Mouse (Mus musculus): ENCODE results near the gene AU040320. TPM values are rescaled to one million over a fixed set of nuclear protein-coding genes. Genes with fewer than 3 reads are reported as not detected.

AU040320 gene
- total RNA-seq, 2 experiments from 2014 or later: 60.9 to 61.3 TPM

DNA sequence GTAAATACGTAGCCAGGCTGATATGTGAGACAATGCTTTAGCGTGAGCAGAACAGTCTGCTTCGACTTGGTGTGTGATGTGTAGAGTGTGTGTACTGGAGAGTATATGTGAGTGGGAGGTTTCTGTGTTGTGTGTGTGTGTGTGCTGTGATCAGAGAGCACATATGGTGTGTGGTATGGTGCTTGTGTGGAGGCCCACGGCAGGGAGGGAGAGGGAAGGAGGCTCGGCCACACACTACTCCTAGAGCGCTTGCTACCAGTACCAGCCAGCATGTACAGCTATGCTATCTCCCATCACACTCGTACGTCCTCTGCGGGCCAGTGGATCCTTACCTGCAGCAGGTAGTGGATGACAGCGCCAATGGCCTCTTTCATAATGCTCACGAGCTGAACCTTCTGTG is 3.8 kb upstream of the AU040320 start:
- peak; percentile 36 to 75 for DNase-seq (ENCODE audit: low spot score in 2 of 2)

DNA sequence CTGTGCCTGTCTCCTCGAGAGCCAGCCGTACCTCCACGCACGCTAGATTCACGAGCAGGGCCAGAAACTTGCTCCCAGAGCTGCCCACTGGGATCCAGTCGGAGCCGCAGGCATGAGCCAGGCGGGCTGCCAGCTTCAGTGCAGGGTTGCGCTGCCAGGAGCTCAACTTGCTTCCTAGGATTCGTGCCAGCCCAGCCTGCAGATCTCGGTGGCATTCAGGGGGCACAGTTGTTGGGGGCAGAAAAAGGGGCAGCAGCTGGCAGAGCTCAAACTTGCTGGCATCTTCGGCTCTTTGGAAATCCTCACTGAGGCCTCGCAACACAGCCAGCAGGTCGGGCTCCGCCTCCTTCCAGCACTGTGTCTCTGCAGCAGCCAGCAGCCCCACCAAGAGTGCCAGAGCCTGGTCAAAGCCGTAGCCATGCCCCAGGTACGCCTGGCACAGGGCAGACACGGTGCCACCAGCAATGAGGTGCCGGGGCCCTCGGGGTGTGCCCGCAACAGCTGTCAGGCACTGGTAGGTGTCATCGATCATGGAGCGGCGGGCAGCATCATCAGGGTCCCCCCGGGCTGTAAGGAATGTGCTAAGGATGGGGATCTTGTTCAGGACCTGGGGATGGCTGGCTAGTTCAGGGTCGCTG is 3.2 kb upstream of the AU040320 start:
- peak; percentile 73 to 85 for DNase-seq (ENCODE audit: low spot score in 2 of 2)

DNA sequence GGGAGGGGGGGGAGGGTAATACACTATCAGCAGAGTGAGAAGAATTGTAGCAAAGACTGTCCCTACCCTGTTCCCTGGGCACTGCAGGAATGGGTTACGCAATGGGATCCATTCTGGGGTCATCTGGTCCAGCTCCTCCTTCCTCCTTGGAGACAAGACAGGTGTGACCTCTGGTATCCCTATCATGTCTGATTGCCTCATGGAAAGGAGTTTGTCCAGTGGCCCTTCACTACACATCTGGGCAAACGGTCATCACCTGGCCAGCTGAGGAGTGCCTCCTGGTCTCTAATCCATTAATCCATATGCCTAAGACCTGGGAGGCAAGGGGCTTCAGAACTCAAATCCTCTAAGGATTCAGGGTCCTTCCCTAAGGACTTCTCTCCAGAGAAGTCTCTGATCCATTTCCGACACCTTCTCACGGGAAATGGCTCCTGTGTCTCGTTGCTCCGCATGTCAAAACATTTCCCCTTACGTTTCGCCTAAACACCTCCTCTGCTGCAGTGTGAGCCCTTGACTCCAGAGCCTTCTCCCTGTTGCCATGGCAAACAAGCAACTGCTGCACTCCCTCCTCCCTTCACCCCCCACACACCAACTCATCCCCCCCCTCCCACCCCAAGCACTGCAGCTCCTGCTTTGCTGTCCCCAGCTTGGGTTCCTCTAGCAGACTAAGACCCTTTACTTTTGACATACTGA is 2.3 kb upstream of the AU040320 start:
- peak in 1 of 2 experiments; percentile 59 for DNase-seq (ENCODE audit: low spot score in 2 of 2)

DNA sequence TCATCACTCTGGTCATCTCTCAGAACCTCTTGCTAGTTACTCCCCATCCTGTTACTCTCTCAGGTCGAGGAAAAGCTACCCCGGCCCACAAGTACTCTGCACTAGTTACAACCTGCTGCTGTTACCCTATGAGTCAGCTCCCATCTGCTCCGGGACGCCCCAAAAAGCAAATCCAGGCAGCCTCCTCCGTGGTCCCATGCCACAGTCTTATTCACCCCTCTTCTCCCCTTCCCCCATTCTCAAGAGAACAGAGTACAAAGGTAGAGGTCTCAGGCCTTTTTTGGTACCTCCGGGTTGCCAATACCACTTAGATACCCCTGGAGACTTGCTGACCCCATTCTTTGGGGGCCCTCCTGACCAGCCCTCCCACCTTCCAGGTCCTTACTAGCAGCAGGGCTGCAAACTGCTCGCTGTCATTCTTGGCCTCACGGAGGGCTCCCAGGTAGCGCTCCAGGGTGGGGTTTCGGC is 1.8 kb upstream of the AU040320 start:
- peak; percentile 54 to 83 for DNase-seq (ENCODE audit: low spot score in 2 of 2)

DNA sequence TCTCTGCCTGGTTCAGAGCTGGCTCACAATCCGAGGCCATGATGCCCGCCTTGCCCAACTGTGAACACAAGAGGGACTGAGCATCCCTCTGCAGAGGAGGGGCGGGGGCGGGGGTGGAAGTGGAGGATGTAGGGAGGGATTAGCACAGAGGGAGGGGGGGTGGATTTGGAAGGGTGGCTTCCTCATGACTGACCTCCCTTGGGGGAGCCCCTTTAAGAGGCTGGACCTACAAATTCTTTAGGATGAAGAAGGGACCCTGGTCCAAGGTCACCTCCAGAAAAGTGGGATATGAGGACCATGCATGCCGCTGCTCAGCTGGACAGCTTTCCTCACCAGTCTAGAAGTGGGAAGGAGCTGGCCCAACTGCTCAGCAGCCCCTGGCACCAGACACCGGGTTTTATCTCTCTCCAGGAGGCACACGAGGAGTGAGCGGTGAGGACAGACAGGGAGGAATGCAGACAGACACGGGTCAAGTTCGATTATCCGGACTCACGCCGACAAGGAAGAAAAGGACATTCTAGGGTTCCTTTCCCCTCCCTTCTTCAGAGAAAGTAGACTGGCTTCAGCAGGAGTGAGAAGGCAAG is 1.2 kb upstream of the AU040320 start:
- DNase-seq (ENCODE audit: low spot score in 2 of 2): peak in 1 of 2 experiments; percentile 69

DNA sequence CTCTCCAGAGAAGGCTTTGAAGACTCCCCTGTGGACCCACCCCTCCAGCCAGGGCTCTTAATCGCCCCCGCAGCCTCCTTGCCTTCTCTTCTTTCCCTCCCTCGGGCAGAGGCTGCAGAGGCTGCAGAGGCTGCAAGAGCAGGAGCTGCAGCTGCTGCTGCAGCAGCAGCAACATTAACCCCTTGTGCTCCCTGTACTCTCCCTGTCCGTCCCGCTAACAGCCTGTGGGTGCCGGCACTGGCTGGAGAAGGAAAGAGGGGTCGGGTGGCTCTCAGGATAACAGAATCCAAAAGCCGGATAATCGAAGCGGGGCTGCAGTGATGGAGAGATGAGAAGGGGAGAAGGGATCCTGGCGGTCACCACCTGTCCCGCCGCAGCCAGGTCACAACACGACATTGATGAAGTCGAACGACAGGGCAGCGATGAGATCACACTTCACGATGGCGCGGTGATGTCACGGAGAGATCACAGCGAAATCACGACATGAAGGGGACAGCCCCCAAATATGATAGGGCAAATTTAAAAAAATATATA is 669 bp upstream of the AU040320 start:
- no peak for DNase-seq (ENCODE audit: low spot score in 2 of 2)

DNA sequence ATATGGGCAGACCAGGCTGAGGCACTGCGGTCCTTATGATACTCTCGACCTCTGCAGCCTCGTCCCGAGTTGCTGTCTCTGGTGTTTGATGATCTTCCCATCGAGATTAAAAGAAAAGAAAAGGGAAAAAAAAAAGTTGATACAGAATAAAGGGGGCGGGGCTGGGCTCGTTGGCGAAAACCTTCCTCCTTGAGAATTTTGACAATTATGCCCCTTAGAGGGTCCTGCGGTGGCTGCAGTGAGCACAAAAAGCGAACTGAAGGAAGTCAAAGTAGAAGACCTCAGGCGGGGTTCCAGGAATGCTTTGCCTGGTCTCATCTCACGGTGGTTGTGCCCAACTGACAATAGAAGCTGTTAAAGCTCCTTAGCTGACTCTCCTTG is 877 bp downstream of the AU040320 start:
- no peak for DNase-seq (ENCODE audit: low spot score in 2 of 2)

DNA sequence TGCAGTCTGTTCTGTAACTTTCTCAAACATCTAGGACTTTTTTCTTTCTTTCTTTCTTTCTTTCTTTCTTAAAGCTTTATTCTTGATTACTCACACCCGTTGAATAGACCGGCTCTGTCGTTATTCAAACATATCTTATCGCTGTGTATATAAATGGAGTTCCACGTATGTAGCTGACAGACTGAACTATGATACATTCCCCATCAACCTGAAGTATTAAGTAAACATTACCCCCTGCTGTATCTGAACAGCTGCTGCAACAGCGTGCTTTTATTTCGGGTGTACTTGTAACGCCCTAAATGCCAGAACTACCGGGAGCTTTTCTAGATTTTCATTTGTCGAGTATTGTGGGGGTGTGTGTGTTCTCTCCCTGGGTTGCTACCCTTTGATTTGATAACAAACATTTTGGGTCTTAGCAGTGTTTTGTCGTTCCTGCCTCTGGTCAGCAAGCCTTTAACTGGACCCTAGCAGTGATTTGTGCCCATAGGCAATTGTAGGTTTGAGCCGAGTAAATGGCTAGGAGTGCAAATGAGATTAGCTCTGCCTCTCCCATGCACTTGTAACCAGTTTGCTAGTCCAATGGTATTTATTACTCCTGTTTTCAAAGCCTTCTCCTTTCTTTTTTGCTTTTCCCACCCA is 1.5 kb downstream of the AU040320 start:
- DNase-seq (ENCODE audit: low spot score in 2 of 2): no peak

DNA sequence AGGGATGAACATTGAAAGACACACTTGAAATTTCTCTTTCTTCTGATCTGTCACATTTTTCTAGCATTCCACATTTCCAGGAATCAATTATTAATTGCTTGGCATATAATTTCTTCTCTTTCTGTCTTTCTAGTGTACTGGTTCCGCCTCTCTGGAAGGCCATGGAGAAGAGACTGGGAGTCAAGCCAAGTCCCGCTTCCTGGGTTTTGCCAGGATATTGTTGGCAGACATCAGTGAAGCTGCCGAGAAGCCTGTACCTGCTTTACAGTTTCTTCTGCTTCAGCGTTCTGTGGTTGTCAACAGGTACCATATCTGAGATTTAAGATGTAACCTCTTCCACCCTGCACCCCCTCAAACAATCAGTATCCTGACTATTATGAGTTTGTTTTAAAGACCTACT is 3.4 kb downstream of the AU040320 start:
- peak in 1 of 2 experiments; percentile 80 for DNase-seq (ENCODE audit: low spot score in 2 of 2)

DNA sequence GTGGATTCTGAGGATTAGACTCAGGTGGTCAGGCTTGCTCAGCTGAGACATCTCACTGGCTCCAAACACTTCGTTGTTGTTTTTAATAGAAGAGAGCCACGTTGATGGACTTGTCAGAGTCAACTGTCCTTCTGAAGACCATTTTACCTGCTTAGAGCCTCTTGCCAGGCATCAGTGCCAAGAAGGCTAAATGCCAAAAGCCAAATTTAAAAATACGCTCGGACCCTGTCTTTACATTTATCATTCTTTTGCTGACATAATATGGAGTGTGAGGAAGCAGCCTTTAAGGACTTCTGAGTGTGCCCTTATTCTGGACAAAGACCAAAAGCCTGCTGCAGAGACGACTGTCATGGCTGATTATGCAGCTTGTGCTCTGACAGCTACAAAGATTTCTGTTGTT is 5.0 kb downstream of the AU040320 start:
- no peak for DNase-seq (ENCODE audit: low spot score in 2 of 2)

DNA sequence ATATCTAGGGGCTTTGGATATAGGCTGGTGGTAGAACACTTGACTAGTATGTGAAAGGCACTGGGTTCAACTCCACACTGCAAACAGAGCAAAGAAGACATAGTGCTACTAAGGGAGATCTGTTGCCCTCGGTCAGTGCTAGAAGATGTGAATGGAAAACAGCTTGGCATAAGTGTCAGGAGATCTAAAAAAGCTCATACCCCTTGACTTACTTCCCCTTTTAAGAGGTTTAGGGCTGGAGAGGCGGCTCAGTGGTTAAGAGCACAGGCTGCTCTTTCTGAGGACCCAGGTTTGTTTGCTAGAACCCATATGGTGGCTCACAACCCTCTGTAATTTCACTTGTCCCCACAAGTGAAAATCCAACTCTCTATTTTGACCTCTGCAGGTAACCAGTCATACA is 6.1 kb downstream of the AU040320 start:
- DNase-seq (ENCODE audit: low spot score in 2 of 2): no peak

DNA sequence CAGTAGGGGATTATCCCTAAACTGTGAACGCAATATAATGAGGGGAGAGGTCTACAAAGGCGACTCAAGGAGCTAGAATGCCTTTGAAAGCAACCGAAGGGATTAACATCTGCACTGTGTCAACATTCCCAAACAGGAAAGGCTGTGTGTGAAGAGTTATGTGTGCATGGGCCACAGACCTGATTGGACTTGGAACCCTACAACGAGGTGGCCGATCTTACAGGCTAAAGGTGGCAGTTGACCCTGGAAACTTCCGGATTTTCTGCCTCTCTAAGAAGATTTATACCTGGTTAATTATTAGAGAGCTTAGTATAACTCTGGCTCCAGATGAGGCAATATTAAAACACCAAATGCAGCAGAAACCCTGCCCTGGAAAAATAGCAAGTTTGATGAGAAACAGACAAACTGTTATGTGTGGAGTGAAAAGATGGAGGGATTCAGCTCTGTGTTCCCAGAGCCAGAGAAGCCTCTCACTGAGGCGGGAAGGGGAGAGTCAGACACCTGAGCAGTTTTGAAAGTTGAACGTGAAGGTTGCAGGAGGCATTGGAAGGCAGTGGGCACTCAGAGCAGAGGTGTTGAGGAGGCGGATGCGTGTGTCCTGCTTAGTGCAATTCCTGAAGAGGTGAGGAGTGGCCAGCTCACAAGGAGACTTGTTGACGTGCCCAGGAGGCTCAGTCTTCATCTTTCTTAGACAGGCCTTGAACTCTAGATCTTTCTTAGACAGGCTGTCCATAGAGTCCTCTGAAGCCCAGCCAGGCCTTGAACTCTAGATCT is 9.4 kb downstream of the AU040320 start:
- DNase-seq (ENCODE audit: low spot score in 2 of 2): no peak

DNA sequence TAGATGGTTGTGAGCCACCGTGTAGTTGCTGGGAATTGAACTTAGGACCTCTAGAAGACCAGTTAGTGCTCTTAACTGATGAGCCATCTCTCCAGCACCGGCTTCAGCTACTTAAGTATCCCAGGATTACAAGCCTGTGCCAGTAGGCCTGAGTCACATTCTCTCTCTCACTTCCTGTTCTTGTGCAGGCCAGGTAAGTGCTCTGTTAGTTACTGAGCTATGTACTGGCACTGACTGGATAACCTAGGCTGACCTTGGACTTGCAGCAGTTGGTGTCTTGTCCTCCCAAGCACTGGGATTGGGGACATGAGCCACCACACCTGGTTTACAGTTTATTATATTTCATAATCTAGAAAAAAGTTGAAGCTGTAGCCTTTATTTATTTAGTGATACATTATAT is 10.1 kb downstream of the AU040320 start:
- no peak for DNase-seq (ENCODE audit: low spot score in 2 of 2)

DNA sequence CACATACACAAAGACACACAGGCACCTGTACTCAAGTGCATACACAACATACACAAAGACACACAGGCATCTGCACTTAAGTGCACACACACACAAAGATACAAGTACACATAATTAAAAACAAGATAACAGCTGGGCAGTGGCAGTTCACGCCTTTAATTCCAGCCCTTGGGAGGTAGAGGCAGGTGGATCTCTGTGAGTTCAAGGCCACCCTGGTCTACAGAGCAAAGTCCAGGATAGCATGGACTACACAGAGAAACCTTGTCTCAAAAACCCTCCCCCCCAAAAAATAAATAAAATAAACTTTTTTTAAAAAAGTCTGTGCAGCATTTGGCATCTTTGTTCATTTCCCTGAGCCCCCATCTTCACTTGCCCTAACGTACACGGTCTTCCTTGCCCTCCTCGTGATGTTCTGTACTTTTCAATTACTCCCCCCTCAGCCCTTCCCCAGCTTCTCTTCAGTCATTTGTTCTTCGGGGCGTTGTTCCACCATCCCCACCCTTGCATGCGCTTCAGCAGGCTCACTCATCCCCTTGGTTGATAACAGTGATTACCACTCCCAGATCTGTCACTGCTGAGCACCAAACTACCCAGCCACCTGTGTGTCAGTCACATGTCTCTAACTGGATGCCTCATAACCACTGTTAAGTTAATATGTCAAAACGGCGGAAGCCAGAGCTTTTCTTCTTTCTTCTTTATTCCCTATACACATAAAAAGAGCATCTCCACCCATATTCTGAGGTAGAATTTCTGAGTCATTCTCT is 16.6 kb downstream of the AU040320 start:
- no peak for DNase-seq (ENCODE audit: low spot score in 2 of 2)

DNA sequence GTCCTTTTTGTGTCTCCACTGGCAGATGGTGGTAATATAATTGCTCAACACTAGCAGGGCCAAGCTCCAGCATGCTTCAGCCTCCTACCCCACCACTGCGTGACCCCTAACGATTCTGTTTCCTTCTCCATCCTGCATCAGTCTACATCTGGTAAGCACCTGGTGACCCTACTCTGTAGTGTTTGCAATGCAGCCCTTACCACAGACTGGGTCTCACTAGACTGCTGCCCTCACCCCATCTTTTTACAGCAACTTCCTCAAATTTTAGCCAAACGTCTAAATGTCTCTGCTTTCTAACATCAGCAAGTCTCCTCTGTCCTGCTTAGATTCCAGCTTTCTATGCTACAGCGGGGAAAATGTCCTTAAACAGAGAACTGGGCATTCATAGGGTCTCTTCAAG is 17.5 kb downstream of the AU040320 start:
- no peak for DNase-seq (ENCODE audit: low spot score in 2 of 2)

DNA sequence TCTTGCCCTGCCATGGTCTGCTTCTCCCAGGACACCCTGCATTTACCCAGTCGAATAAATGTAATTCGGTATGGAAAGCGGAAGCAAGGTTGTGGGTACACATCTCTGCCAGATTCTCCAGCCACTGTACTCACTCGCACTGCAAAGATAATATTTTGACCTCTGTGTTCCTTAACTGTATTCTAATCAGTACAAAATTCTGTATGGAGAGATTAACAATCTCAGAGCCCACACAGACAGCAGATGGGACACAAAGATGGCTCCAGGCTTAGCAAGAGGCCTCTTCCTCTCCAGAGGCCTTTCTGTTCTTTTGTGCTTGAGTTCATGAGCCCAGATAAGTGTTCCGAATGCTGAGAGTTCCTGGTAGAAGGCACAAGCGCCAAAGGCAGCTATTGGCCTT is 20.5 kb downstream of the AU040320 start:
- DNase-seq (ENCODE audit: low spot score in 2 of 2): no peak

DNA sequence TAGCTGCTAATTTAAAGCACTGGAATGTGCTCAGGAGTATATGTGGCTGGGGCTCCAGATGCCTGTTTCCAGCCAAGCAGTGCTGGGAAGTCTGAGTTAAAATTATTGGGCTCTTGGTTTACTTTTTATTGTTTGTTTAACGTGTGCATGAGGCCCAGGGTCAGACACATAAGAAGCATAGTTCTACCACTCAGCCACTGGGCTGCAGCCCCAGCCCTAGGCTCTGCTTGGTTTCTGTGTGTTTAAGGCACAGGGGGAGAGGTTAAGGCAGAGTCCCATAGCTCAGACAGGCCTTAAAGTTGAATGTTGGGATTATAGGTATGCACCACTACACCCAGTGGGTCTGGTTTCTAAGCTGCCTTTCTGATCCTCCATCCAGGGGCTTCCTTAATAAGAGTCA is 21.8 kb downstream of the AU040320 start:
- DNase-seq (ENCODE audit: low spot score in 2 of 2): no peak

DNA sequence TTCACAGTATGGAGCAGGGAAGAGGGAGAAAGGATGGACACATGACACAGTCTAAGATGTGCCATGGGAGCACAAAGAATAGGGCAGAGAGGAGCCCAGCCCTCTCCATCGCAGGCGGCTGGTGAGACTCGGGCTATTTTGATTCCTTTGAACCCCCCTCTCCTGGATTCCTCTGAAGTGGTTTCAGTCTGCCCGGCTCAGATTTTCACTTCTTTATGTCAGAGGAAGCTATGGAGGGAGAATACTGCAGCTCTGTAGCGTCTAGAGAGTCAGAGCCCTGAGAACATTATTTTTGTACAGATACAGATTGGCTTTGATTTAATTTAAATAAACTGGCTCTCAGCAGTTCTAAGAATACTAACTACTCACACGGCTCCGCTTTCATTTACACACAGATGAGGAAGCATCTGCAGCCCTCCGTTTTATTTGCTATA is 25.8 kb downstream of the AU040320 start:
- peak in 1 of 2 experiments; percentile 46 for DNase-seq (ENCODE audit: low spot score in 2 of 2)

DNA sequence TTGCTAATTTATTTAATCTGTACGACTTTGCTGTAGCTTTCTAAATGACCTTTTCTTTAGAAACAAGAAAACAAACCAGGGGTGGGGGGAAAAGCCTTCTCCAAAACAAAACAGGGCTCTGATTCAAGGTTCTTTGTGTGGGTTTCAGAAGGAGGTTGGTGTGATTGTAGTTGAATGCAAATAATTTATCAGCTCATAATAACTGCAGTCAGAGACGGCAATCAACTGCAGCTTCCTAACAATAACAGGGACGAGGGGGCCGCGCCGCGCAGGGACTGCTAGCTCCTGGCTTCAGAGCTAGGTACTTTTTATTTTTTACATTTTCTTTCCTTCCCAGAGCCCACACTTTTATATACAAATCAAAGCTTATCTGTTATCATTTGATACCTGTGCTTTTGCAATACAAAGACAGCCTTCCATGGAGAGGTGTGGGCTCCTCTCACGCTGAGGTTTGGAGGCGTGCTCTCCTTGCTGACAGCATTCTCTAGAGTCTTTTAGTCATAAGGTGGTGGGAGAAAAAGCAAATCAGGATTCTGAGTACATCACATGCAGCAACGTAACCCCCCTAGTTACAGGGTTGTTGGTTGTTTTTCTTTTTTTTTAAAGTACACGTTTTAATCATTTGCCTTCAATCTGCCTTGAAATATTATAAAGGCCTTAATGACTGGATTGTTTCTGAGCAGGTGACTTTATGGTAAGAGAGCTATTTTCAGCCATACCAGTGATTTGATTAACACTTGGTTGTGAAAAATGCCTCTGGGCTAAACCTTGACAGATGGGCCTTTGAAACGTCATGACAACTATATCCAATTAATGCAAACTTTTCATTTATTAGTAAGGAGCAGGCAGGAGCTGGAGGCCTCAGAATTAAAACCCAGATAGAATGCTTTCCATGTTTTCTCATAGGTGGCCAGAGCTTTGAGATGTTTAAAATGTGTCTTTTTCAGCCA is 26.8 kb downstream of the AU040320 start:
- DNase-seq (ENCODE audit: low spot score in 2 of 2): peak in 1 of 2 experiments; percentile 37

Measured in layer of hippocampus, adult 18-20 months (tissue).